Mouse (Mus musculus): ENCODE results near the gene Tmem18. TPM values are rescaled to one million over a fixed set of nuclear protein-coding genes. Genes with fewer than 3 reads are reported as not detected.

The Tmem18 gene
- polyA plus RNA-seq (2012; rRNA removed) = 4.7 and 5.4 TPM in 2 replicates
- polyA plus RNA-seq (2014; fragmentation: Nextera tagmentation; extraction: Ambion mirVana) = 8.2 and 8.4 TPM in 2 replicates

DNA sequence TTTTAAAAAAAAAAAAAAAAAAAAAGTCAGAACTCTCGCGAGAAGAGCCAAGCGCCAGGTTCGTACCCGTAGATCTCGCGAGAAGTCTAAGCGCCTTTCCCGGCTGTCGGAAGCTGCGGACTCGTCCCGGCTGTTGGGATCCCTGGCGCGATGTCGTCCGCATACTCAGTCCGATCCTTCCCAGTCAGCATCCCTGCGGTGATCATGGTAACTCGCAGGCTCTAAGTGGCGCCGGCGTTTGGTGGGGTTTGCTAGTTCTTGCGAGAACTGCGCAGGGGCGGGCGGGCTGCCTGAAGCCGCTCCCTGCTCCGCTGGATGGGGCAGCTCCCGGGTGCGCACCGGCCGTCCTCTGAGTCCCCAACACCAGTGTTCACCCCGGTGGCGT is at the start of gene Tmem18:
Gene Tmem18 (plus strand): TSS at position 71 of the 385 bp plus-strand sequence.
- ATAC-seq (ENCODE audit: insufficient read depth) = peak; percentile 88
- no peaks in the 10 kb centered on the region; the same call in 1 of the 2 replicates for H3K27me3 ChIP-seq (ENCODE audit: control insufficient read depth, insufficient read depth, low read length)
- peaks cover 9% of the 10 kb centered on the region for H3K36me3 ChIP-seq (replicated peaks; ENCODE audit: control insufficient read depth, insufficient read depth, low read depth)
- no peak within 1 kb of the TSS for H3K27ac ChIP-seq
- peak; percentile 73 to 81 (median 74) for DNase-seq (ENCODE audit: low read depth in 3 of 3, low spot score in 3 of 3)
- TF ChIP-seq EP300 (IDR thresholded peaks at IDR 0.05; ENCODE audit: low read depth) (peak; percentile 69), CTCF (IDR thresholded peaks at IDR 0.05; ENCODE audit: low read depth) (no peak)
- peak within 1 kb of the TSS; percentile 82 to 93 for H3K4me3 ChIP-seq (ENCODE audit: insufficient read depth in 1 of 2, low read depth in 2 of 2, low read length in 2 of 2)
- no peaks in the 10 kb centered on the region for H3K9me3 ChIP-seq (ENCODE audit: control insufficient read depth, low read length)
- peak within 1 kb of the TSS; percentile 75 for H3K4me2 ChIP-seq (ENCODE audit: low read depth)
- WGBS (ENCODE audit: insufficient replicate concordance) = under 1% methylated on average over 35 of the region's 35 CpGs
- H3K9ac ChIP-seq (replicated peaks) = peak within 1 kb of the TSS; percentile 73
- H3K4me1 ChIP-seq (replicated peaks; ENCODE audit: control insufficient read depth in 2 of 2, insufficient read depth in 2 of 2, low read length in 1 of 2) = peaks cover 0 to 11% of the 10 kb centered on the region in 2 experiments; a peak in 2 of 4 replicates

DNA sequence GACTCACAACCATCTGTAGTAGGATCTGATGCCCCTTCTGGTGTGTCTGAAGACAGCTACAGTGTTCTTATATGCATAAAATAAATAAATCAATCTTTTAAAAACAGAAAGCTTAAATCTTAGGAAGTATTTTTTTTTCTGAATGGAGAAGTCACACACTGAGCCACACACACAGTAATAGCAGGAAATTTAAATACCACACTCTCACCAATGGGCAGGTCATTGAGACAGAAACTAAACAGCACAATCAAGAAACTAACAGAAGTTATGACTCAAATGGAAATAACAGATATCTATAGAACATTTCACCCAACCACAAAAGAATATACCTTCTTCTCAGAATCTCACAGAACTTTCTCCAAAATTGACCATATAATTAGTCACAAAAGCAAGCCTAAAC is 26.9 kb upstream of the Tmem18 start:
- ATAC-seq (ENCODE audit: insufficient read depth) = no peak
- DNase-seq (ENCODE audit: low read depth in 3 of 3, low spot score in 3 of 3) = no peak
- H3K4me1 ChIP-seq (replicated peaks; ENCODE audit: control insufficient read depth in 2 of 2, insufficient read depth in 2 of 2, low read length in 1 of 2) = no peaks in the 10 kb centered on the region
- no peak overlapping the region for H3K27ac ChIP-seq
- H3K36me3 ChIP-seq (replicated peaks; ENCODE audit: control insufficient read depth, insufficient read depth, low read depth) = no peaks in the 10 kb centered on the region
- no peak overlapping the region for H3K4me2 ChIP-seq (ENCODE audit: low read depth)
- H3K27me3 ChIP-seq (ENCODE audit: control insufficient read depth, insufficient read depth, low read length) = no peaks in the 10 kb centered on the region; the same call in 1 of the 2 replicates
- TF ChIP-seq EP300 (IDR thresholded peaks at IDR 0.05; ENCODE audit: low read depth) = no peak
- TF ChIP-seq CTCF (IDR thresholded peaks at IDR 0.05; ENCODE audit: low read depth) = no peak
- H3K9me3 ChIP-seq (ENCODE audit: control insufficient read depth, low read length) = no peaks in the 10 kb centered on the region
- H3K4me3 ChIP-seq (ENCODE audit: insufficient read depth in 1 of 2, low read depth in 2 of 2, low read length in 2 of 2) = no peak overlapping the region
- H3K9ac ChIP-seq (replicated peaks) = no peak overlapping the region

- no peaks in the 10 kb centered on the region for H3K4me1 ChIP-seq (replicated peaks; ENCODE audit: control insufficient read depth in 2 of 2, insufficient read depth in 2 of 2, low read length in 1 of 2)
- no peak overlapping the region for H3K9ac ChIP-seq (replicated peaks)
- no peak overlapping the region for H3K4me2 ChIP-seq (ENCODE audit: low read depth)
- no peak for TF ChIP-seq CTCF (IDR thresholded peaks at IDR 0.05; ENCODE audit: low read depth)
- no peak for TF ChIP-seq EP300 (IDR thresholded peaks at IDR 0.05; ENCODE audit: low read depth)
- ATAC-seq (ENCODE audit: insufficient read depth) (no peak), DNase-seq (ENCODE audit: low read depth in 3 of 3, low spot score in 3 of 3) (no peak)
- 19% methylated on average over 11 of the region's 11 CpGs for WGBS (ENCODE audit: insufficient replicate concordance)
- no peaks in the 10 kb centered on the region for H3K9me3 ChIP-seq (ENCODE audit: control insufficient read depth, low read length)
- H3K36me3 ChIP-seq (replicated peaks; ENCODE audit: control insufficient read depth, insufficient read depth, low read depth) = no peaks in the 10 kb centered on the region
- H3K27ac ChIP-seq = no peak overlapping the region
- H3K4me3 ChIP-seq (ENCODE audit: insufficient read depth in 1 of 2, low read depth in 2 of 2, low read length in 2 of 2) = no peak overlapping the region
- no peaks in the 10 kb centered on the region; the same call in 1 of the 2 replicates for H3K27me3 ChIP-seq (ENCODE audit: control insufficient read depth, insufficient read depth, low read length)
These were observed 22.8 kb upstream of the Tmem18 start for GRCm38 (mm10) chr12:30561411-30561810.

GRCm38 (mm10) chr12:30572075-30572474 is 12.2 kb upstream of the Tmem18 start:
- WGBS (ENCODE audit: insufficient replicate concordance) = 65% methylated on average over 4 of the region's 4 CpGs
- Histone ChIP-seq H3K27me3 (ENCODE audit: control insufficient read depth, insufficient read depth, low read length) (no peaks in the 10 kb centered on the region), H3K4me3 (ENCODE audit: insufficient read depth in 1 of 2, low read depth in 2 of 2, low read length in 2 of 2) (no peak overlapping the region), H3K36me3 (replicated peaks; ENCODE audit: control insufficient read depth, insufficient read depth, low read depth) (no peaks in the 10 kb centered on the region), H3K4me2 (ENCODE audit: low read depth) (no peak overlapping the region), H3K9me3 (ENCODE audit: control insufficient read depth, low read length) (no peaks in the 10 kb centered on the region), H3K4me1 (replicated peaks; ENCODE audit: control insufficient read depth in 2 of 2, insufficient read depth in 2 of 2, low read length in 1 of 2) (no peaks in the 10 kb centered on the region; a peak in 1 of 4 replicates), H3K27ac (no peak overlapping the region), H3K9ac (replicated peaks) (no peak overlapping the region)
- DNase-seq (ENCODE audit: low read depth in 3 of 3, low spot score in 3 of 3) (no peak), ATAC-seq (ENCODE audit: insufficient read depth) (no peak)
- TF ChIP-seq EP300 (IDR thresholded peaks at IDR 0.05; ENCODE audit: low read depth) (no peak), CTCF (IDR thresholded peaks at IDR 0.05; ENCODE audit: low read depth) (no peak)

DNA sequence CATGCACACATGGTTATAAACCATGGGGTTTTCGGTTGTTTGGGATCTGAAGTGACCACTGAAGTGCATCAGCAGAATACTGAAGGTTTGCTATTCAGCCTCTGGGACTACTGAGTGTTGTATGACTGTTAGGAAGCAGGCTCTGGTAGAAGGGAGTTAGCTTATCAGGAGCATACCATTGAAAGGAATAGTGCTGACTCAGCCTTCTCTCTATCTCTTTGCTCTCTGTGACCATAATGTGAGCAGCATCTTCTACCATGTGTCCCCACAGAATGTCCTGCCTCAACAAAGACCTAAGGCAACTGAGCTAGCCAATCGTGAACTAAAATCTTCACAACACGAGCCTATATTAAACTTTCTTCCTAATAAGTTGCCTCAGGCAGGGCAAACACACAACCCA is 8.3 kb upstream of the Tmem18 start:
- H3K36me3 ChIP-seq (replicated peaks; ENCODE audit: control insufficient read depth, insufficient read depth, low read depth) = no peaks in the 10 kb centered on the region
- ATAC-seq (ENCODE audit: insufficient read depth) (peak; percentile 45; the same call in 1 of the 2 replicates), DNase-seq (ENCODE audit: low read depth in 3 of 3, low spot score in 3 of 3) (no peak)
- no peak overlapping the region for H3K9ac ChIP-seq (replicated peaks)
- TF ChIP-seq CTCF (IDR thresholded peaks at IDR 0.05; ENCODE audit: low read depth) = no peak
- TF ChIP-seq EP300 (IDR thresholded peaks at IDR 0.05; ENCODE audit: low read depth) = 0 out of 2 replicates have a peak, but pooled peaks have one; percentile 17
- no peaks in the 10 kb centered on the region for H3K9me3 ChIP-seq (ENCODE audit: control insufficient read depth, low read length)
- H3K27ac ChIP-seq = no peak overlapping the region
- H3K4me1 ChIP-seq (replicated peaks; ENCODE audit: control insufficient read depth in 2 of 2, insufficient read depth in 2 of 2, low read length in 1 of 2) = peaks cover 0 to 1% of the 10 kb centered on the region in 2 experiments; a peak in 1 of 4 replicates
- WGBS (ENCODE audit: insufficient replicate concordance) = 46% methylated on average over 3 of the region's 3 CpGs
- H3K4me3 ChIP-seq (ENCODE audit: insufficient read depth in 1 of 2, low read depth in 2 of 2, low read length in 2 of 2) = no peak overlapping the region
- H3K27me3 ChIP-seq (ENCODE audit: control insufficient read depth, insufficient read depth, low read length) = no peaks in the 10 kb centered on the region; the same call in 1 of the 2 replicates
- no peak overlapping the region for H3K4me2 ChIP-seq (ENCODE audit: low read depth)

All from liver, embryonic 14.5 days (tissue).